Mouse (Mus musculus) activated CD4-positive, CD25-positive, alpha-beta regulatory T cell, adult 4 months (primary cell): Measurements from ENCODE around the gene Bad. TPM values are rescaled to one million over a fixed set of nuclear protein-coding genes. Genes with fewer than 3 reads are reported as not detected.
"Not testable (repeated sequence)": the region's sequence is repeated elsewhere in the genome, so short reads cannot be mapped to it uniquely, and the experiment has no call there.

Experiments
- ATAC-seq: one replicate; pipeline ENCODE4 v1.8.0; 2017
- polyA plus RNA-seq, 2 experiments: library from polyadenylated mRNA; unstranded; fragments of 100-300 nt; shearing (Covaris generic); gene quantifications; one replicate each; pipeline ENCODE4 v1.2.1; 2017

The Bad gene
- polyA plus RNA-seq, 2 experiments from 2014 or later: 42.6 to 60.5 TPM

GRCm38 (mm10) chr19:6987061-6987903, 45.6 kb downstream of the Bad start, which contains the start of gene Vegfb:
Gene Vegfb (minus strand): TSS chr19:6987651.
- ATAC-seq: peak; percentile 49

- ATAC-seq: no peak
Measured at GRCm38 (mm10) chr19:6987904-6988285, 46.2 kb downstream of the Bad start.

GRCm38 (mm10) chr19:6989251-6989650, 47.6 kb downstream of the Bad start:
- ATAC-seq: no peak

DNA sequence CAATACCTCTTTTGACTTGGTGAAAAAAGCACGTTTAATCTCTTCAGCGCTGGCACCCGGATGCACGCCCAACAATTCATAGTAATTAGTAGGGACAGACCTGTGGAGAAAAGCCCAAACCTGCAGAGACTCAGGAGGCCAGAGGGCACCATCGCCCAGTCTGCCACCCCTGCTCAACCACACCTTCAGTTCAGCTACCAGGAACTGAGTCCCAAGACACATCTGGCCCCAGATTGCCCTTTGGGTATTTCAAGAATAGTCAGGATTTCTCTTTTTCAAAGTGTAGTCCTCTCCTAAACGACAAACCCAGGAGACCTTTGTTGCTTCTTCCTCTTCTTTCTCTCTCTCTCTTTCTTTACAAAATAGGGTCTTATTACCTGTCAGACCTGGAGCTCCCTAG, 49.1 kb downstream of the Bad start:
- no peak for ATAC-seq

GRCm38 (mm10) chr19:6991166-6991565, 49.5 kb downstream of the Bad start:
- not testable (repeated sequence) for ATAC-seq

DNA sequence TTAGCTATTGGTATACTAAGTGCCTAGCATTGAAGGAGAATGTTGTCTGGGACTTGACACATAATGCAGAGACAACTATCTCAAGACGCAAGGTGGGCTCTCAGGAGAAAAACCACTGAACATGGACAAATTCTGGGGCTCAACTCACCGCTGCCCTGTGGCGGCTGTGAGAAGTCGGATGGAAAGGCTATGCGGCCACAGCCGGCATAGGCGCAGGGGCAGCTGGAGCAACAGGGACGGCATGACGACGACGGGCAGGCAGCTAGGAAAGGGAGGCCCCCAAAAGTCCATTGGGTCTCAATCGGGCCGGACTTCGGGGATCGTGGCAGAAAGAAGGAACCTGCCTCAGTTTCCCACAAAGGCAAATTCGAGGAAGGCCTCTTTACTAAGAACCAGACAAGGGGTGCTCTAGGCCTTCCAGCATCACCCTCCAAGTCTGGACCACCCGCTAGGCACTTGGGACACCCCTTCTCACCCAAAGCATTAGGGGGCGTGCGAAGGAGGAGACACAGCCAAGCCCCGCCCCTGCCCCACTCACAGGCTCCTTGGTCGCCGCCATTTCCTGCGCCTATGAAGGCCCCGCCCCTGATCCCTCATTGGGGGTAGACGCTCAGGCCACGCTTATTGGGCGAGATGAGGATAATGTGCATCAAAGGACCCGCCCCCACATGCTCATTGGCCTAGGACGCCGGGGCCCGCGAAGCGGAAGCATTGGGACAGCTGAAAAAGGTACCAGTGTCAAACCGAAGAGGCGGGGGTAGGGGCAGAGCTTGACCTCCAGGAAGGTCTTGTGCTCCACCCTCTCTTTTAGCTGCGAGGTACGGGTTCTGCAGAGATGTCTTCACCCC, 50.6 kb downstream of the Bad start, which contains the start of gene Dnajc4:
Dnajc4 (minus strand) TSS at position 562 of the 848 bp plus-strand sequence.
- peak; percentile 97 for ATAC-seq

DNA sequence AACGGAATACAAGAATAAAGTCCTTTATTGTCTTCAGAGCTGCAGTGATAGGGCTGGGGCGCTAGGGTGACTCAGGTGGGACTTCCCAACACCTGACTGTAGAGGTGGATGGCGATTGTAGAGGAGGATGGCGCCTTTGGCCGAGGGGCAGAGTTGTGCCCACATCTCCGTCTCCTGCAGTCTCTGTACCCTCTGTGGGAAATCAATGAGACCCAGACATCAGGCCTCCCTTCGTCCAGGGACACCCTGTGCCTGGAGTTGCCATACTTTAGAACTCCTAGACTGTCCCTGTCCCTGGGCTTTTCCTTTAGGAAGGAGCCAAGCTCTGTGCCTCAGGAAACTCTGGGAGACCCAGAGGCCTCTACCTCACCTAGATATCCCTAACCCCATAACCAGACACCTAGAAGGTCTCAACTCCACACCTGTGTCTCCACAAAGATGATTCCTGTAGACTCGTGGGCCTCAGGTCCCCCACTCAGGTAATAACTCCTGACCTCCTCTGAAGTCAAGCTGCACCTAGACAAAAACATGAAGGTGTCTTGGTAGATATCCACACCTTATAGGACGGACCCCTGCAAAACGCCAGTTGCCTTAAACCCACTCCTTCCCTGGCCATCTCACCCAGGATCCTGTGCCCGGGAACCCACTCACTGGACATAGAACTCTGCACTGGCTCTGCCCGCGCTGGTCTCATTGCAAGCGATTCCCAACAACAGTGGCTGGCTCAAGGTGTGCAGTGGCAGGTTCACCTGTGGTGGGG, 51.5 kb downstream of the Bad start:
- ATAC-seq: no peak

- ATAC-seq: no peak
Measured at GRCm38 (mm10) chr19:6994002-6994401, 52.3 kb downstream of the Bad start.

- no peak for ATAC-seq
Measured at GRCm38 (mm10) chr19:6994489-6994888, 52.8 kb downstream of the Bad start.

DNA sequence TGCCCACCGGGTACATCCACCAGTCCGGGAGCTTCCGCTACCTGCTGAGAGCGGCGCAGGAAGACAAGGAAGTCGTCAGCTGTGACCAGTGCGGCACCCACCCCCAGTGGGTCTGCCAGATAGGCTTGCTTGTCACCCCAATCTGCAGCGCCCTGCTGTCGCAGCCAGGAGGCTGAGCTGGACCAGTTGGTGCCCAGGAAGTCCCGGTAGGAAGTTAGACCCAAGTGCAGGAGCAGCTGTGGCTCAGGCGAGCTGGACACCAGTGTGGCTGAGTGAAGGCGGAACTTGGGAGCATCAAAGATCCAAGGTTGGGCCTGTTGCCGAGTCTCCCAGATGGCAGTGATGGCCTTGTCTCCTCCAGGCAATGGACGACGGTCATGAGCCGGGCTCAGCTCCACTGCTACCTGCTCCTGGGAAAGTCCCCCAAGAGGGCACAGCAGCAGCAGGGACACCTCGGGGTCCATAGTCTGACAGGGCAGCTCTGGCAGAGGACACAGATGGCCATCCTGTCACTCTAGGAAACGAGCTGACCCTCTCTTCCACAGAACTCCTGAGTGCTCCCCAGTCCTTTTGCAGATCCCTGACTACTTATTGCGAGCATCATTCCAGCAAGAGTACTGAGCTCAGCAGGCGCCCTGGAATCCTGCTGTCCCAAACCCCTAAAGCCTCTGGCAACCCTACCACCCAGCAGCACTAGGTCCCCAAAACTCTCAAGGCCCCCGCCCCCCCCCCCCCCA, 53.8 kb downstream of the Bad start:
- ATAC-seq: no peak

- ATAC-seq: no peak
Measured at GRCm38 (mm10) chr19:6996006-6996405, 54.3 kb downstream of the Bad start, which contains the start of the genes Nudt22 and Trpt1. Gene Nudt22 (minus strand): TSS chr19:6996117. Gene Trpt1 (plus strand): TSS chr19:6996131.

GRCm38 (mm10) chr19:6997721-6998290, 56.1 kb downstream of the Bad start:
- no peak for ATAC-seq

- no peak for ATAC-seq
Measured at GRCm38 (mm10) chr19:6999360-7000063, 57.9 kb downstream of the Bad start.

Other genes starting within 250 kb of the Bad start
- 1 to 10 TPM; 6.2 to 9.2 TPM for gene Rps6ka4, start 101.2 kb upstream of the Bad start, polyA plus RNA-seq
- gene Ccdc88b, start 83.7 kb upstream of the Bad start, polyA plus RNA-seq: 1 to 10 TPM; 3.8 to 6.5 TPM
- 100 to 1,000 TPM; 183 to 217 TPM for gene Trmt112, start 32.2 kb upstream of the Bad start, polyA plus RNA-seq
- gene Prdx5, start 31.8 kb upstream of the Bad start, polyA plus RNA-seq: 100 to 1,000 TPM; 244 to 253 TPM
- 1 to 10 TPM; 3.1 to 3.8 TPM for gene Esrra, start 20.0 kb upstream of the Bad start, polyA plus RNA-seq
- gene Catsperz, start 16.5 kb upstream of the Bad start, polyA plus RNA-seq: not detected
- gene Kcnk4, start 7.3 kb upstream of the Bad start, polyA plus RNA-seq: not detected
- gene Gpr137, start 619 bp downstream of the Bad start, polyA plus RNA-seq: 10 to 100 TPM in 1 of 2 experiments, 1 to 10 TPM in 1; 9.8 to 11.5 TPM
- gene Ppp1r14b, start 33.1 kb downstream of the Bad start, polyA plus RNA-seq: 10 to 100 TPM; 14.2 to 26.1 TPM
- 1 to 10 TPM; 3.2 to 5.1 TPM for gene Plcb3, start 34.6 kb downstream of the Bad start, polyA plus RNA-seq
- gene Fkbp2, start 38.6 kb downstream of the Bad start, polyA plus RNA-seq: 10 to 100 TPM; 54.3 to 76.4 TPM
- gene Vegfb, start 45.8 kb downstream of the Bad start, polyA plus RNA-seq: 1 to 10 TPM; 2.5 to 2.6 TPM
- 10 to 100 TPM; 44.8 to 46.0 TPM for gene Dnajc4, start 50.7 kb downstream of the Bad start, polyA plus RNA-seq
- 10 to 100 TPM; 29.8 to 33.4 TPM for gene Nudt22, start 54.3 kb downstream of the Bad start, polyA plus RNA-seq
- 1 to 10 TPM; 4.5 to 7.3 TPM for gene Trpt1, start 54.3 kb downstream of the Bad start, polyA plus RNA-seq
- 100 to 1,000 TPM; 208 to 288 TPM for gene Fermt3, start 77.6 kb downstream of the Bad start, polyA plus RNA-seq
- gene Stip1, start 98.1 kb downstream of the Bad start, polyA plus RNA-seq: 100 to 1,000 TPM; 105 to 165 TPM
- 1 to 10 TPM in 1 of 2 experiments, under 1 TPM in 1; 0.82 to 2.6 TPM for gene Macrod1, start 114.9 kb downstream of the Bad start, polyA plus RNA-seq
- not detected for gene Flrt1, start 163.9 kb downstream of the Bad start, polyA plus RNA-seq